Mouse (Mus musculus) brain, embryonic 14.5 days (tissue): ENCODE measurements around the gene Gm45783.
"Not testable (repeated sequence)": the region's sequence is repeated elsewhere in the genome, so short reads cannot be mapped to it uniquely, and the experiment has no call there.

Experiments
- CTCF ChIP-seq: fragments of 200-500 bp; IDR thresholded peaks from 2 replicates; pipeline ENCODE4 v1.5.1; 2012; ENCODE audit warnings: inconsistent platforms, mild to moderate bottlenecking, moderate library complexity, borderline replicate concordance; ENCODE audit not compliant: insufficient read depth, insufficient read length; ENCODE audit errors: extremely low read depth
- POLR2A ChIP-seq: fragments of 200-500 bp; IDR thresholded peaks from 2 replicates; pipeline ENCODE4 v1.6.1; 2012; ENCODE audit warnings: mild to moderate bottlenecking, inconsistent platforms, borderline replicate concordance; ENCODE audit not compliant: poor library complexity, insufficient read depth, insufficient read length, severe bottlenecking; ENCODE audit errors: extremely low read depth

GRCm38 (mm10) chr7:7337509-7337908 lies 36.9 kb downstream of the Gm45783 start, which contains the start of gene Vmn2r30:
- TF ChIP-seq CTCF, POLR2A: not testable (repeated sequence)
